Mouse (Mus musculus) lung, postnatal 25 days (tissue): ENCODE results near the gene Tmem198b.

Experiments used
- DNase-seq: peaks from one replicate; pipeline ENCODE4 v3.0.0; 2022; ENCODE audit warnings: low spot score

The Tmem198b gene

DNA sequence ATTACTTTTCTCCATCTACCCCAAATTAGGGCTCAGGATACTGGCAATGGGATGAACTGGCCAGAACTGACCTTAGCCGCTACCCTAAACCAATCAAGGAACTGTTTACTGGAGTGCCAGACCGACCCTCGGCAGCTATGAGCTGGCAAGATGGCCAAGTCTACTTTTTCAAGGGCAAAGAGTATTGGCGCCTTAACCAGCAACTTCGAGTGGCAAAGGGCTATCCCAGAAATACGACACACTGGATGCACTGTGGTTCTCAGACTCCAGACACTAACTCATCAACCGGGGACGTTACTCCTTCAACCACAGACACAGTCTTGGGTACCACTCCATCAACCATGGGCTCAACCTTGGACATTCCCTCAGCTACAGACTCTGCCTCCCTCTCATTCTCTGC is 5.5 kb downstream of the Tmem198b start:
- no peak for DNase-seq

DNA sequence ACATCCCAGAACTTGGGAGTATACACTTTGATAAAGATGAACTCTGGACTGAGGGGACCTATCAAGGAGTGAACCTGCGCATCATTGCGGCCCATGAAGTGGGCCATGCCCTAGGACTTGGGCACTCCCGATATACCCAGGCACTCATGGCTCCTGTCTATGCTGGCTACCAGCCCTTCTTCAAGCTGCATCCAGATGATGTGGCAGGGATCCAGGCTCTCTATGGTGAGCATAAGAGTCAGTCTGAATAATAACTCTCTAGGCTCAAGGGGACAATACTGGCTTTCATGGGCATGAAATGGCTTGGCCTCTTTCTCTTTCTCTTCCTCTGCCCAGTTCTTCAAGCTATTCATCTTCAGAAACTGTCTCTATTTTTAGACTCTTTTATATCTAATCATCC is 8.6 kb downstream of the Tmem198b start:
- no peak for DNase-seq

DNA sequence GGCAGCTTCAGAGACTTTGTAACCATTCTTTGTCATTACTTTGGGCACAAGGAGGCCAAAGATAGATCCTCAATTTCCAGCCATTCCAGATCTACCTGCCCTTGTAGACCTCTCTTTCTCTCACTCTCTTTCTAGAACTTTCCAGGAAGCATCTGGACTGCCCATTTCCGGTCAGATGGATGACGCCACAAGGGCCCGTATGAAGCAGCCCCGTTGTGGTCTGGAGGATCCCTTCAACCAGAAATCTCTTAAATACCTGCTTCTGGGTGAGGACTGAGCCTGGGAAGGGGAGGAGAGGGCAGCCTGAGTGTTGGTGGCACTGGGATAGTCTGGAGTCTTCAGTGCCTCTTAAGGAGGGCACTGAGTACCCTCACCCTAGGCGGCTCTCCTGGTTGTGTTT is 9.8 kb downstream of the Tmem198b start:
- DNase-seq = no peak

GRCm38 (mm10) chr10:128793258-128793657 is 10.9 kb downstream of the Tmem198b start:
- DNase-seq = no peak

DNA sequence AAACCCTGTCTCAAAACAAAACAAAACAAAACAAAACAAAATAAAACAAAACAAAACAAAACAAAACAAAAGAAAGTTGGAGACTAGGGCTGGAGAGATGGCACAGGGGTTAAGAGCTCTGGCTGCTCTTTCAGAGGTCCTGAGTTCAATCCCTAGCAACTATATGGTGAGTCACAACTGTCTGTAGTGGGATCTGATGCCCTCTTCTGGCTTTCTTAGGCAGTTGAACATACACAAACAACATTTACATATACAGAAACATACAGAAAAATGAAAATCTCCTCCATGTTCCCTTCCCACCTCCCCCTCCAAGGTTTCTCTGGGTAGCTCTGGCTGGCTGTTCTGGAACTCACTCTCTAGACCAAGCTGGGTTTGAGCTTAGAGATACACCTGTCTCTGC is 12.1 kb downstream of the Tmem198b start:
- no peak for DNase-seq

GRCm38 (mm10) chr10:128790398-128791124 is 13.6 kb downstream of the Tmem198b start, which contains the start of gene Mmp19:
Gene Mmp19 (plus strand): TSS chr10:128790910.
- no peak for DNase-seq

- DNase-seq = peak; percentile 39
These were observed 24.0 kb downstream of the Tmem198b start for GRCm38 (mm10) chr10:128780200-128780599.

GRCm38 (mm10) chr10:128779011-128779795 is 25.0 kb downstream of the Tmem198b start:
- DNase-seq = peak; percentile 93

DNA sequence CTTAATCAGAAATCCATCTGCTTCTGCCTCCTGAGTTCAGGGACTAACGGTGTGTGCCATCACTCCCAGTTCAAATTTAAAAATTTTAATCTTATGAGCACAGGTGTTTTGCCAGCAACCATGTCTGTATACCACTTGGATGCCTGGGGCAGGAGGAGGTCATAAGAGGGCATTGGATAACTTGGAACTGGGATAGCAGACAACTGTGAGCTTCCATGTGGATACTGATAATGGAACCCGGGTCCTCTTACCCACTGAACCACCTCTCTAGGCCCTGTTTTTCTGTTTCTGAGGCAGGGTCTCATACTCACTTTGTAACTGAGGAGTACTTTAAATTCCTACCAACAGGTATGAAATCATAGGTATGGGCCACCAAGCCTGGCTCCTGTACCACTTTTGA is 25.7 kb downstream of the Tmem198b start:
- DNase-seq = no peak

DNA sequence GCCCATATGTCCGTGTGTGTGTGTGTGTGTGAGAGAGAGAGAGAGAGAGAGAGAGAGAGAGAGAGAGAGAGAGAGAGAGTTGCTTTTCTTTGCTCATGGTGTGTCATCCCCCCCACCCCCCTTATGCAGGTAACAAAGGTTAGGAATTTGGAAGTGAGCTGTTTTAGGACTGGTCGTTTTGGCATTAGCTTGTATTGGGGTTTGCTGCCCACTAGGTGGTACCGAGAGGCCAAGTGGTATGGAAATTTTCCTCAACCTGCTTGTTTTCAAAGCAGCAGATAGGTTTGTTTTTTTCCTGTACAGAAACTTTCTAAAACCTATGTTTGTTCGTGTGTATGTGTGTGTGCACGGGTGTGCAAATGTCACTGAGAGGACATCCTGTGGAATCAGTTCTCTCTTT is 30.5 kb downstream of the Tmem198b start:
- DNase-seq = no peak

DNA sequence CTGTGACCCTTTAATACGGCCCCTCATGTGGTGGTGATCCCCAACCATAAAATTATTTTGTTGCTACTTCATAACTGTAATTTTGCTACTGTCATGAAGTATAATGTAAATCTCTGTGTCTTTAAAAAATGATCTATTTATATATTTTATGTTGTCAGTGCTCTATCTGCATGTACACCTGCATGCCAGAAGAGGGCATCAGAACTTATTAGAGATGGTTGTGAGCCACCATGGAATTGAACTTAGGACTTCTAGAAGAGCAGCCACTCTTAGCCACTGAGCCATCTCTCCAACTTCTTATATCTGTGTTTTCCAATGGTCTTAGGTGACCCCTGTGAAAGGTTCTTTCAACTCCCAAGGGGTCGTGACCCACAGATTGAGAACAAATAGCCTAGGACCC is 31.3 kb downstream of the Tmem198b start:
- no peak for DNase-seq
